Mouse (Mus musculus) embryonic facial prominence, embryonic 12.5 days (tissue): ENCODE results near the gene Dph1. TPM values are rescaled to one million over a fixed set of nuclear protein-coding genes. Genes with fewer than 3 reads are reported as not detected.
A peak's percentile ranks its signal among the peaks of the same experiment; 100 is the strongest.

Experiments
- ATAC-seq: fragments of 200-750 bp; cut with Nextera tagmentation; 2 replicates; pipeline ENCODE4 v1.8.0; 2017; ENCODE audit not compliant: insufficient number of reproducible peaks, insufficient read depth, low FRiP score, low TSS enrichment
- H3K27ac ChIP-seq: fragments of 300-500 bp; sonication (generic); 2 replicates; pipeline ENCODE4 v1.5.1; 2016; ENCODE audit warnings: mild to moderate bottlenecking
- H3K27me3 ChIP-seq: fragments of 300-500 bp; sonication (generic); 2 replicates; pipeline ENCODE4 v1.6.1; 2016; ENCODE audit warnings: mild to moderate bottlenecking, moderate library complexity
- H3K36me3 ChIP-seq: fragments of 300-500 bp; sonication (generic); 2 replicates; pipeline ENCODE4 v1.6.1; 2016; ENCODE audit warnings: mild to moderate bottlenecking
- H3K4me1 ChIP-seq: fragments of 300-500 bp; sonication (generic); 2 replicates; pipeline ENCODE4 v1.6.1; 2016
- H3K4me2 ChIP-seq: fragments of 300-500 bp; sonication (generic); replicated peaks from 2 replicates; pipeline ENCODE4 v1.6.1; 2016; ENCODE audit warnings: mild to moderate bottlenecking, moderate library complexity
- H3K4me3 ChIP-seq: fragments of 300-500 bp; sonication (generic); 2 replicates; pipeline ENCODE4 v1.5.1; 2016; ENCODE audit warnings: mild to moderate bottlenecking
- H3K9ac ChIP-seq: fragments of 300-500 bp; sonication (generic); 2 replicates; pipeline ENCODE4 v1.6.1; 2016; ENCODE audit warnings: mild to moderate bottlenecking, moderate library complexity
- H3K9me3 ChIP-seq: fragments of 300-500 bp; sonication (generic); 2 replicates; pipeline ENCODE4 v1.6.1; 2016; ENCODE audit warnings: mild to moderate bottlenecking, moderate library complexity
- WGBS: fragments of 180-500 bp; shearing (Covaris S2); methylation state at CpG from one replicate; pipeline ENCODE4 v1.1.7; 2016; 5-methylcytosine and 5-hydroxymethylcytosine counted together
- polyA plus RNA-seq: library from polyadenylated mRNA; unstranded; fragments of >200 nt; fragmentation: Nextera tagmentation; extraction: Ambion mirVana; gene quantifications from 2 replicates; pipeline ENCODE4 v1.2.1, GENCODE M21; 2016

Dph1 gene
- polyA plus RNA-seq, 1 experiment from 2014 or later = 23.3 TPM

- H3K27ac ChIP-seq = no peak overlapping the region
- no peaks in the 10 kb centered on the region for H3K9me3 ChIP-seq
- H3K27me3 ChIP-seq = peaks cover 7% of the 10 kb centered on the region; the same call in 1 of the 2 replicates
- WGBS = 48% methylated on average over 9 of the region's 9 CpGs
- H3K36me3 ChIP-seq = no peaks in the 10 kb centered on the region
- H3K9ac ChIP-seq = no peak overlapping the region
- ATAC-seq = no peak
- H3K4me1 ChIP-seq = peaks cover 6% of the 10 kb centered on the region; the same call in 1 of the 2 replicates
- H3K4me2 ChIP-seq = no peak overlapping the region
- H3K4me3 ChIP-seq = no peak overlapping the region
These were observed 29.1 kb upstream of the Dph1 start for GRCm38 (mm10) chr11:75220115-75220514.

DNA sequence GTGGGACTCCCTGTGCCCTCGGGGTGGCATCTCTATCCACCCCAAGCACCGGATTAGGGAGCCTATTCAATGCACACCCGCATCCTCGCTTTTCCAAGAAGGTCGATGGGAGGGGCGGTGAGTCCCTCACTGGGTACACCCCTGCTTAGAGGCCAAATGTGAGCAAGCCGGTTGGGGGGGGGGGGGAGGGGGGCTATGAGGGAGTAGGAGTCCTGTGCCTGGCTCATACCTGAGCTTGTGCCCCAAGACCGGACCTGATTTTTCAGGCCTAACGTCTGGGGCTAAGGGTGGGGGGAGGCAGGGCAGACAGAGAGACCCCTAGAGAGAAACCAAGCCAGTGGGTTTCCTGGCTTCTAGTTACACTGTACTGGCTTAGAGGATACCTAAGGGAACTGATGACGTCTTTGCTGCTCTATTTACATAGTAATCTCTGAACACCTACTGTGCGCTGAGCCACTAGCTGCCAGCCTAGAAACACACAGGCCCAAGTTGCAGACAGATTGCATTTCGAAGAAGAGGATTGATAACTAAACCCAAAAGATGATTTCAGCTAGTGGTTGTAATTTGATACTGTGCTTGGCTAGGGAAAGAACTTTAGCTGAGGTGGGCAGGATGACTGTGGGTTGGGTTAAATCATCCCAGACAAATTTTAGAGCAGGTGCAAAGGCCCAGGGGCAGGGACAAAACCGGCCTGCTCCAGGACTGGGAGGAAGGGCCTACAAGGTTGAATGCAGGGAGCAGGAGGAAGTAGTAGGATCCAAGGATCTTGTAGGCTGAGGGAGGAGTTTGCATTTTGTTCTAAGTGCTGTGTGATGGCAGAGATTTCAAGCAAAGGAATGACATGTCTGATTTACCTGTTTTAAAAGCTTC lies 23.3 kb upstream of the Dph1 start:
- Histone ChIP-seq H3K27me3 (peaks cover 12% of the 10 kb centered on the region; the same call in 1 of the 2 replicates), H3K4me3 (peak overlapping the region; percentile 29), H3K27ac (no peak overlapping the region), H3K36me3 (no peaks in the 10 kb centered on the region), H3K9me3 (no peaks in the 10 kb centered on the region), H3K4me1 (peaks cover 25% of the 10 kb centered on the region), H3K4me2 (peak overlapping the region; percentile 65), H3K9ac (peak overlapping the region; percentile 53)
- ATAC-seq = 0 out of 2 replicates have a peak, but pooled peaks have one; percentile 36
- WGBS = 10% methylated on average over 13 of the region's 13 CpGs

DNA sequence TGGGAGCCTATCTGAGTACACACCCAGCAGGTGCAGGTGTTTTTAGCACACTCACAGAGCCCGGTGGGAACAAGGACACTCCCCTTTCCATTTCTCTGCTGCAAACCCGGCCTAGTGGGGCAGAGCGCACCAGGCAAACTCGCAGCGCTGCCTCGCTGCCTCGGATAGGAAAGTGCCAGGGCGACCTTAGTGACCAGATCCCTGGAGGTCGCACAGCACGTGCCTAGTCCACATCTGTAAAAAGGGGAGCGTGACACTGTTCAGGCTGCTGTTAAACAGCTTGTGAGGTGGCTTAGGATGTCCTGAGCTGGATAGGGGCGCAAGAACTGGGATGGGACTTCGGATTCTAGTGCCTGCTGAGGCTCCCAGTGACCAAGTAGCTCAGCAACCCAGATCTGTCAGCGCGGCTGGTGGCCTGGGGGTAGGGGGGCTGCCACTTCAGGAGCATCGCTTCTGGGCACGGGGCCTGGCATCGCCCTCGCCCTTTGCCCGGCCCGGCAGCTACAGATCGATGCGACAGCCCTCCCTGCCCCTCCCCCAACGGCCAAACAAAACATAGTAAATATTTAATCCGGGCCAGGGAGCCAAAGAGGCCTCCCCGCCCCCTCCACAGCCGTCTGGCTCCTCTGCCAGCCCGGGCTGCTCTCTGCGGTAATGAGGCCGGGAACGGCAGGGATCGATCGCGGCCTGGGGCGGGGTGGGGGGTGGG lies 22.5 kb upstream of the Dph1 start:
- peaks cover 25% of the 10 kb centered on the region for H3K4me1 ChIP-seq
- no peak overlapping the region for H3K27ac ChIP-seq
- H3K27me3 ChIP-seq = peaks cover 12% of the 10 kb centered on the region; the same call in 1 of the 2 replicates
- H3K36me3 ChIP-seq = no peaks in the 10 kb centered on the region
- no peak for ATAC-seq
- peak overlapping the region; percentile 53 for H3K9ac ChIP-seq
- no peaks in the 10 kb centered on the region for H3K9me3 ChIP-seq
- 2% methylated on average over 34 of the region's 35 CpGs for WGBS
- H3K4me3 ChIP-seq = peak overlapping the region; percentile 29
- H3K4me2 ChIP-seq = peak overlapping the region; percentile 65

DNA sequence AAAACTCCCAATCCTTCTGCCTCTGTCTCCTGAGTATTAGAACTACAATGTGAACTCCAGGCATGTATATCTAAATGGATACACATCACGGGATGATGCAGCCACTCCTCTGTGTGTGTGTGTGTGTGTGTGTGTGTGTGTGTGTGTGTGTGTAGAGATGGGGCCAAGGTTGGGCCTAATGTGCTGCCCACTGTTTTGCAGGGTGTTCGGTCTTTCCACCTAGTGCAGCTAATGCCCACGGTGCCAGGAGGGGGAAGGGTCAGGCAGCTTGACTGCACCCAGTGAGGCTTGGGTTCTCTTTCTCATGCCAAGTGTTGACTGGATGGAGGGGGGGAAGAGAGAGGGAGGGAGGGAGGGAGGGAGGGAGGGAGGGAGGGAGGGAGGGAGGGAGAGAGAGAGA lies 21.8 kb upstream of the Dph1 start:
- Histone ChIP-seq H3K9ac (no peak overlapping the region), H3K9me3 (no peaks in the 10 kb centered on the region), H3K4me2 (no peak overlapping the region), H3K27ac (no peak overlapping the region), H3K36me3 (no peaks in the 10 kb centered on the region), H3K4me1 (peaks cover 25% of the 10 kb centered on the region), H3K27me3 (peaks cover 12% of the 10 kb centered on the region; the same call in 1 of the 2 replicates), H3K4me3 (no peak overlapping the region)
- WGBS = 75% methylated on average over 2 of the region's 3 CpGs
- no peak for ATAC-seq

DNA sequence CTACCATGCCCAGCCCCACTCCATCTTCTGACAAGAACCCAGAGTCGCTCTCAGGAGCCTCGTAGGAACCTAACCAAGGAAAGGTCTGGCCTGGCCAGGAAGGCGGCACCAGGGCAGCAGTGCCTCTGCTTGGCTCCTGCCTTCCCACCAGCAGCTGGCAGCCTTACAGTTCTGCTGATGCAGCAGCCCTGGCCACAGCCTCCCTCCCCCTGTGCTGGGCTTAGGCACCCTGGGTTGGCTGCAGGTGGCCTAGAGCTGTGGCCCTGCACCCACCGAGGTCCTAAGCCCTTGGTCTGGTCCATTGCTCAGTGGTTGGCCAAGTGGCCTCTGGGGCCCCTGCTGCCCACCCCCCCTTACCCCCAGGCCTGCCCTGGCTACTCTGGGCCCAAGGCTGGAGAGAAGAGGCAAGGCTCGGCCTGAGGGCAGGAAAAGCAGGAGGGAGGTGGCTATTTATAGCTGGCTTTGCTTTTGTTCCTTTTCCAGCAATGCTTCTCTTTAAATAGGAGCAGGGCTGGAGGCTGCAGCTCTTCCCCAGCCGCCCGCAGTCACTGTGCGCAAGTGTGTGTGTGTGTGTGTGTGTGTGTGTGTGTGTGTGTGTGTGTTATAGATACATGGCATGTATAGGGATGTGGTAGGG lies 21.1 kb upstream of the Dph1 start:
- Histone ChIP-seq H3K4me2 (no peak overlapping the region), H3K4me3 (no peak overlapping the region), H3K4me1 (peaks cover 25% of the 10 kb centered on the region), H3K9ac (no peak overlapping the region), H3K27ac (peak overlapping the region; percentile 41; the same call in 1 of the 2 replicates), H3K36me3 (no peaks in the 10 kb centered on the region), H3K27me3 (peaks cover 12% of the 10 kb centered on the region; the same call in 1 of the 2 replicates), H3K9me3 (no peaks in the 10 kb centered on the region)
- 47% methylated on average over 8 of the region's 8 CpGs for WGBS
- no peak; the same call in 1 of the 2 replicates for ATAC-seq

DNA sequence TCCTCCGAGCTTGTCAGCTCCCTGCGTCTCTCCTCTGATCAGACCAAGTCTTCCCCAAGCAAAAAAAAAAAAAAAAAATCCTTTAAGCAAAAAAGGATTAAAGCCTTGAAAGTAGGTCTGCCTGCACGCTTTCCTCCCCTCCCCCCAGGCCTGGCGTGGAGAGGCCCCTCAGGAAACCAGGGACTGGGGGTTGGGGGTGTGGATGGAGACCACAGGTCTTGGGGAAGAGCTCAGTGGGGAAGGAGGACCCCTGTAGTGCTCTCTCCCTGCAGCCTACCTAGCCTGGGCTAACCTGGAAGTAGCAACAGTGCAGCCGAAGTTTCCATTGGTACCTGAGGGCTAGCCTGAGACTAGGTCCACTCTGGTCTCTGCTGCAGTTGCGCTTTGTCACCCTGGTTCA lies 19.7 kb upstream of the Dph1 start:
- Histone ChIP-seq H3K4me3 (no peak overlapping the region), H3K4me2 (no peak overlapping the region), H3K9ac (no peak overlapping the region), H3K27me3 (peaks cover 10% of the 10 kb centered on the region; the same call in 1 of the 2 replicates), H3K36me3 (no peaks in the 10 kb centered on the region), H3K27ac (no peak overlapping the region), H3K9me3 (no peaks in the 10 kb centered on the region), H3K4me1 (peaks cover 25% of the 10 kb centered on the region)
- no peak for ATAC-seq
- WGBS = 34% methylated on average over 6 of the region's 6 CpGs

DNA sequence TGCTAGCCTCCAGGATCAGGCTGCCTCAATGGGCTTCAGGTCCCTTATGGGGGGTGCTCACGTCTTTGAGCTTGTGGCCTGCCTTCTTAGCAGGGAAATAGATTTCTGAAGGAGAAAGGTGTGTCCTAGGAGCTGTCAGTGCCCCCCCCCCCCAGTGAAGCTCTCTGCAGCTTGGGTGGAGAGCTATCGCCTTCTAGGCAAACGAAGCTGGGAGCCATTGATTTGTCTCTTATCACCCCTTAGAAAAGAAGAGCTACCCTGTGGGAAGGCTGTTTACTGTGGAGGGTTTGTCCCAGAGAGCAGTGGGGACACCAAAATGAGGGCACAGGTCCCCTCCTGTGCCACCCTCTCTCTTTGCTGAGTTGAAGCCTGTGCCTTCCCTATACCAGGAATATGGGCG lies 19.1 kb upstream of the Dph1 start:
- 65% methylated on average over 4 of the region's 4 CpGs for WGBS
- no peak overlapping the region; the same call in 1 of the 2 replicates for H3K9ac ChIP-seq
- ATAC-seq = no peak
- peaks cover 5% of the 10 kb centered on the region; the same call in 1 of the 2 replicates for H3K27me3 ChIP-seq
- no peak overlapping the region for H3K4me3 ChIP-seq
- no peak overlapping the region for H3K27ac ChIP-seq
- H3K9me3 ChIP-seq = no peaks in the 10 kb centered on the region
- no peak overlapping the region for H3K4me2 ChIP-seq
- no peaks in the 10 kb centered on the region for H3K36me3 ChIP-seq
- H3K4me1 ChIP-seq = peaks cover 25% of the 10 kb centered on the region

DNA sequence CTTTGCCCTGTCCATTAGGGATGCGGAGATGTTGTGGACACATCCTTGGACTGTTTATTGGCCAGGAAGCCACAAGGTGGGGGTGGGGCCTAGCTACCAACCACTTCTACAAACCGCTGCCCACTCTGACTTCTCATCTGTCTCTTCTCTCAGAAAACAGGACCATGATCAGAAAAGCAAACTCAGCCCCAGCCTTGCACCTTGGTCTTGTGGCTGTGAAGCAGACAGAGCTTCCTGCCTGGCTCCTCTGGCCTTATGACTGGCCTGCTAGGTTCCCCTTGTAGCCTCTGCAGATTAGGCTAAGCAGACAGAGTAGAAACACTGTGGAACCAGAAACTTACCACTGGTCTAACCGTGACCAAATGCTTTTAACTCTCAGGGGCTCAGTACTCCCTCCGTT lies 18.3 kb upstream of the Dph1 start:
- Histone ChIP-seq H3K4me1 (peaks cover 23% of the 10 kb centered on the region), H3K4me3 (no peak overlapping the region), H3K4me2 (no peak overlapping the region), H3K27me3 (peaks cover 3% of the 10 kb centered on the region; the same call in 1 of the 2 replicates), H3K36me3 (no peaks in the 10 kb centered on the region), H3K27ac (no peak overlapping the region), H3K9ac (no peak overlapping the region), H3K9me3 (no peaks in the 10 kb centered on the region)
- no peak for ATAC-seq
- 65% methylated on average over 4 of the region's 4 CpGs for WGBS

DNA sequence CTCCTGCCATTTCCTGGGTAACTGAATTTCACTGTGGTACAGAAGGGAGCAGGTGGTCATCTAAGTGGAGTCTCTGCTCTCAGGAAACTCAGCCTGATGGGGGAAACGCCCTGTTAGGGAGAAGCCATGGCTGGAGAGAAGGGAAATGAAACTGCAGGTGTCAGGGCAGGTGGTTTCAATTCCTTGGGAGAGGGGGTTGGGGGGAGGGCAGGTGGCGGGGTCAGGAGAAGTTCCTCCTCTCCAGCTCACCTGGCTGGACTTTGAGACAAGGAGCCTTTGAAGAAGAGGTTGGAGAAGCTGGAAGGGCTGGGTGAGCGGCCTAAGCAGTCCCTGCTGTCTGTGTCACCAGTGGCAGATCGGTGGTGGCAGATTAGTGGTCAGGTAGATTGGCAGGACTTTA lies 15.3 kb upstream of the Dph1 start:
- H3K9me3 ChIP-seq = no peaks in the 10 kb centered on the region
- 78% methylated on average over 4 of the region's 4 CpGs for WGBS

DNA sequence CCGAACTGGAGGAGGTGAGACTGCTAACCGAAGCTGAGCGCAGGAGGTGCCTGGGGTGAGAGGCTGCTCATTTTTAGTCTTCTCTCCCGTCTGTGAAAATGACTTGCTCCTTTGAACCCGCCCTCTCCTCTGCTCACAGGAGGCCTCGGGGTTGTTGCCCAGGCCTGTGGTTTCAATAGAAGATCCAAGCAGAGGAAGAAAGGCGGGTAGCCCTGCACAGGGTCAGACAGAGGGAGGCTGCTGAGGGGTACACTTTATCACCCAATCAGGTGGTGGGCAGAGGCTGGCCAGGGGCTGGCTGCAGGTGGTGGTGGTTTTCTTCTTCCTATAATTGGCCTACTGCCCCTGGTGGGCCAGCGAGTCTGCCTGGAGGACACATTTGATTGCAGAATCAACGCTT lies 13.4 kb upstream of the Dph1 start:
- Histone ChIP-seq H3K36me3 (no peaks in the 10 kb centered on the region), H3K4me3 (no peak overlapping the region), H3K9me3 (no peaks in the 10 kb centered on the region), H3K4me2 (no peak overlapping the region), H3K27ac (no peak overlapping the region), H3K9ac (no peak overlapping the region), H3K4me1 (peaks cover 6% of the 10 kb centered on the region; the same call in 1 of the 2 replicates), H3K27me3 (0 out of 2 replicates have a peak, but pooled peaks cover 1% of the 10 kb centered on the region)
- ATAC-seq = no peak
- 36% methylated on average over 9 of the region's 9 CpGs for WGBS

More for the DNA sequence above, 15.3 kb upstream of the Dph1 start:
- H3K4me2 ChIP-seq = no peak overlapping the region
- H3K4me1 ChIP-seq = peaks cover 12% of the 10 kb centered on the region
- no peak overlapping the region for H3K27ac ChIP-seq
- no peaks in the 10 kb centered on the region for H3K27me3 ChIP-seq
- no peaks in the 10 kb centered on the region for H3K36me3 ChIP-seq
- ATAC-seq = no peak
- no peak overlapping the region for H3K4me3 ChIP-seq
- no peak overlapping the region for H3K9ac ChIP-seq

- H3K4me1 ChIP-seq = peaks cover 6% of the 10 kb centered on the region; the same call in 1 of the 2 replicates
- H3K9me3 ChIP-seq = no peaks in the 10 kb centered on the region
- H3K9ac ChIP-seq = no peak overlapping the region
- no peaks in the 10 kb centered on the region for H3K36me3 ChIP-seq
- no peak overlapping the region for H3K4me2 ChIP-seq
- no peak for ATAC-seq
- peaks cover 6% of the 10 kb centered on the region; the same call in 1 of the 2 replicates for H3K27me3 ChIP-seq
- no peak overlapping the region for H3K27ac ChIP-seq
- 80% methylated on average over 4 of the region's 4 CpGs for WGBS
- no peak overlapping the region for H3K4me3 ChIP-seq
These were observed 12.9 kb upstream of the Dph1 start for GRCm38 (mm10) chr11:75203926-75204325.
